Mouse (Mus musculus) liver, embryonic 14.5 days (tissue): ENCODE results near the gene Numa1. TPM values are rescaled to one million over a fixed set of nuclear protein-coding genes. Genes with fewer than 3 reads are reported as not detected.

ENCODE experiments used
- ATAC-seq: fragments of 200-750 bp; cut with Nextera tagmentation; 2 replicates; pipeline ENCODE4 v1.8.0; 2017; ENCODE audit warnings: moderate number of reproducible peaks, mild to moderate bottlenecking, moderate library complexity; ENCODE audit not compliant: insufficient read depth
- DNase-seq, 3 experiments: peaks; one replicate each; pipeline ENCODE4 v3.0.0-alpha.2; 2012 to 2013; ENCODE audit warnings: low read depth in 3 of 3, low spot score in 3 of 3
- H3K27ac ChIP-seq: fragments of 300-500 bp; sonication (generic); 2 replicates; pipeline ENCODE4 v1.5.1; 2014; ENCODE audit warnings: moderate library complexity, mild to moderate bottlenecking, control low read depth, inconsistent platforms
- H3K27me3 ChIP-seq: fragments of 300-500 bp; sonication (generic); 2 replicates; pipeline ENCODE4 v1.6.1; 2014; ENCODE audit warnings: mild to moderate bottlenecking, low read length, moderate library complexity; ENCODE audit not compliant: control insufficient read depth, insufficient read depth
- H3K36me3 ChIP-seq: fragments of 300-500 bp; sonication (generic); replicated peaks from 2 replicates; pipeline ENCODE4 v1.6.1; 2014; ENCODE audit warnings: low read depth; ENCODE audit not compliant: control insufficient read depth, insufficient read depth
- H3K4me1 ChIP-seq, 2 experiments: fragments of 200-500 bp in 1 of 2; fragments of 300-500 bp in 1 of 2; sonication (generic) in 1 of 2; replicated peaks; 2 replicates each; pipeline ENCODE4 v1.6.1; 2012 to 2014; ENCODE audit warnings: antibody characterized with exemption in 1 of 2, inconsistent platforms in 1 of 2, low read length in 1 of 2; ENCODE audit not compliant: control insufficient read depth in 2 of 2, insufficient read depth in 2 of 2
- H3K4me2 ChIP-seq: fragments of 300-500 bp; sonication (generic); 2 replicates; pipeline ENCODE4 v1.6.1; 2014; ENCODE audit warnings: low read depth, mild to moderate bottlenecking, control low read depth, moderate library complexity
- H3K4me3 ChIP-seq, 2 experiments: fragments of 200-500 bp in 1 of 2; fragments of 300-500 bp in 1 of 2; sonication (generic) in 1 of 2; 2 replicates each; pipeline ENCODE4 v1.5.1; 2012 to 2014; ENCODE audit warnings: low read depth in 2 of 2, low read length in 2 of 2, mild to moderate bottlenecking in 2 of 2, control low read depth in 1 of 2, inconsistent platforms in 1 of 2, moderate library complexity in 1 of 2; ENCODE audit not compliant: insufficient read depth in 1 of 2
- H3K9ac ChIP-seq: fragments of 300-500 bp; sonication (generic); replicated peaks from 2 replicates; pipeline ENCODE4 v1.6.1; 2014; ENCODE audit warnings: mild to moderate bottlenecking, control low read depth, moderate library complexity
- H3K9me3 ChIP-seq: fragments of 300-500 bp; sonication (generic); 2 replicates; pipeline ENCODE4 v1.6.1; 2016; ENCODE audit warnings: low read length, mixed read lengths; ENCODE audit not compliant: control insufficient read depth
- CTCF ChIP-seq: IDR thresholded peaks from 2 replicates; pipeline ENCODE4 v1.5.1; 2016; ENCODE audit warnings: antibody characterized with exemption, low read depth, control low read depth
- EP300 ChIP-seq: IDR thresholded peaks from 2 replicates; pipeline ENCODE4 v1.6.1; 2016; ENCODE audit warnings: antibody characterized with exemption, low read depth
- WGBS: fragments of 180-500 bp; shearing (Covaris S2); extraction: QIAGEN DNeasy Blood & Tissue Kit; methylation state at CpG from one replicate; pipeline ENCODE4 v1.1.7; 2014; ENCODE audit not compliant: insufficient replicate concordance; 5-methylcytosine and 5-hydroxymethylcytosine counted together
- polyA plus RNA-seq, 2 experiments: library from polyadenylated mRNA; depleted of rRNA in 1 of 2; stranded (reverse) in 1 of 2; unstranded in 1 of 2; fragments of >200 nt; fragmentation: Nextera tagmentation in 1 of 2; extraction: Ambion mirVana in 1 of 2; gene quantifications; 2 replicates each; pipeline versions ENCODE4 v1.2.1 to v1.2.3; 2012 to 2014

Numa1 gene
- polyA plus RNA-seq, 2 experiments: 27.4 to 36.2 TPM

DNA sequence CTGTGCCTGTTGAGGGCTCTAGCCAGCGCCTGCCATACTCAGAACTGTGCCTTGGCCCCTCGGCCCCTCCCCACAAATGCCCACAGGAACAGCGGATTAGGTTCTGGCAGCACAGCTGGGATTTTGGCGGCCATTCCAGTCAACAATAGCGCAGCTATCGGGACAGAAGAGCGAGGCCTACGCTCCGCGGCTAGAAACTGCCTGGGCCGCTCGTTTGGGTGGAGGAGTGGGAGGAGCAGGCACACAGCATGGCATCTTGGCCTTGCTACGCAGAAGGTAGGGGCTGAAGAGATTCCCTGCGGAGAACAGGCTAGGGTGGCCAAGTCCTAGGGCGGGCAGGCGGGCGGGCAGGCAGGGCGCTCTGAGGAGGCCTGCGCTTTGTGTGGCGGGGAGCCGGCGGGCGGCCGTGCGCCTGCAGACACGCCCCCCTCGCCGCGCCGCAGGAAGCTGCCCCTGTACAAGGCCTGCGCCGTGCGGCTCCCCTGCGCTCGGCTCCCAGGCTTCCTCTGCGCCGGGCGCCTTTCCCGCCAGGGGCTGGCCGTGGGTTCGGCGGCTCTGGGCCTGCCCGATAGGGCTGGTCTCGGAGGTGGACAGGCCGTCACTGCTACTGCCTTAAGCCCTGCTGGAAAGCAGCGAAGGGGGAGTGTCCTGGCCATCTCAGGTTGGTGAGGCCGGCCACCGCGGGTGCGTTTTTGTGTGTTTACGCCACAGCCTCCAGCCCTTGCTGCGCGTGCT is 36.0 kb downstream of the Numa1 start:
- Histone ChIP-seq H3K9me3 (no peaks in the 10 kb centered on the region), H3K27me3 (no peaks in the 10 kb centered on the region), H3K4me1 (peaks cover 32 to 38% of the 10 kb centered on the region in 2 experiments), H3K36me3 (no peaks in the 10 kb centered on the region), H3K4me2 (peak overlapping the region; percentile 79), H3K4me3 (peak overlapping the region; percentile 65 to 82), H3K27ac (peak overlapping the region; percentile 48), H3K9ac (peak overlapping the region; percentile 68)
- WGBS: under 1% methylated on average over 53 of the region's 53 CpGs
- DNase-seq (peak; percentile 44 to 57 (median 51)), ATAC-seq (peak; percentile 86)
- TF ChIP-seq CTCF (no peak), EP300 (no peak)

DNA sequence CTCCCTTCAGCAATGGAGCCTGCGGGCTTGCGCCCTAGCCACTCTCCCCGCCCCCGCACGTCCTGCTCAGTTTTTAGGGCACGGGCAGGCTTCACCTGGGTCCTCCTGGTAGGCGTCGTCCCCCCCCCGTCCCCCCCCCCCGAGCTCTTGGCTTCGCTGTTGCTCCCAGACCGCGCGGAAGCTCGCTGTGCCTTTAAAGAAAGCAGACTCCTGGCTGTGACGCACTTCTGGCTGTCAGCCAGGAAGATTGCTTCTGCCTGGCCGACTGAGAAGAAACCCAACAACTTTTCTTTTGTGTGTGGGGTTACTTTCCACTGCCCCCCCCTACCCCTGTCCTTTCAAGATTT is 36.5 kb downstream of the Numa1 start:
- H3K4me3 ChIP-seq: peak overlapping the region; percentile 65 to 82
- peaks cover 26 to 36% of the 10 kb centered on the region in 2 experiments for H3K4me1 ChIP-seq
- peak overlapping the region; percentile 38 for H3K27ac ChIP-seq
- TF ChIP-seq CTCF (no peak), EP300 (no peak)
- no peaks in the 10 kb centered on the region for H3K36me3 ChIP-seq
- peak; percentile 58; the same call in 1 of the 2 replicates for ATAC-seq
- under 1% methylated on average over 17 of the region's 17 CpGs for WGBS
- peak overlapping the region; percentile 68 for H3K9ac ChIP-seq
- DNase-seq: peak; percentile 53 to 59 (median 55)
- no peaks in the 10 kb centered on the region for H3K27me3 ChIP-seq
- H3K4me2 ChIP-seq: peak overlapping the region; percentile 79
- H3K9me3 ChIP-seq: no peaks in the 10 kb centered on the region

DNA sequence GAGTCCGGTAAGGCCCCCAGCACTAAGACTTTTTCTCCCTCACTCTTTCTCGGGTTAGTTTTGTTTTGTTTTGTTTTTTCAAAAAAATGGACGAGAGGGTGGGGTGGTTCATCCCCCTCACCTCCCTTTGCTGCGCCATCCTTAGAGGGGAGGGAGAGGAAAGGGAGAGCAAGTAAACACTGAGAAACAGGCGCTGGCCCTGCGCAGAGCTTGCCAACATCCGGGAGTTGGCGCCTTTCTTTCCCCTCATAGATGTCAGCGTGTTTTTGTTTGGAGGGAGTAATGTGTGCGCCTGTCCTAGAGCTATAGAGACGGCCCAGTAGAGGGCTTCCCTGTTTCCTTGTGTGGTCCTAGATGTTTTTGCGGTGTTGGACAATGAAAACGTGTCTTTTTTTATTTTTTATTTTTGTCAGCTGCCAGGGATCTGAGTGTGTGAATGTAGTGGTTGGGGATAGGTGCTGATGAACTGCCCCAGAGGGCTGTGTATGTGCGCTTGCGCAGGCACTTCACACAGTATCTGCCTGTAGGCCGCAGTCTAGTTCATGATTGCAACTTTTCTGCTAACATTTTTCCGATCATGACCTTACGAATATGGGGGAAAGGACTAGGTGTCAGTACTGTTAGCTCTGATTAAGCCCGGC is 37.0 kb downstream of the Numa1 start:
- DNase-seq: peak in 2 of 3 experiments; percentile 22 to 32
- 7% methylated on average over 19 of the region's 19 CpGs for WGBS
- H3K4me1 ChIP-seq: peaks cover 22 to 31% of the 10 kb centered on the region in 2 experiments

DNA sequence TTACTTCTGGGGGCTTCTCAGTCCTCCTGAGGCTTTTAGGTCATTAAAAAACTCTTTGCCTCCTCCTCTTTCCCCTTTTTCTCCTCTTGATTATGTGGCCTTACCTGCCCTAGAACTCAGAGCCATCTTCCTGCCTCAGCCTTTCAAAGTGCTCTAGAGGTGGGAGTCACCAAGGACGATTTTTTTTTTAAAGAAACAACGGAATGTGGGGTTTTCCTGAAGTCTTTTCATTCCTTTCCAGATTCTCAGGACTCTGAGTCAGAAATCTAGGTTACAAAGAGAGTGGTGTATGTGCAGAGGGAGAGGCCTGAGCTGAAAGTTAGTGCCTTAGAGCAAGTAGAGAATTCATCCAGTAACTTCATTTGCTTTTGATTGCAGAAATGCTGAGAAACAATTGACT is 37.8 kb downstream of the Numa1 start:
- peaks cover 15 to 25% of the 10 kb centered on the region in 2 experiments for H3K4me1 ChIP-seq
- ATAC-seq (no peak), DNase-seq (no peak)
- no peak overlapping the region; a peak in 1 of 4 replicates for H3K4me3 ChIP-seq
- WGBS: 44% methylated on average over 2 of the region's 2 CpGs
- TF ChIP-seq CTCF: no peak
- no peak for TF ChIP-seq EP300
- H3K36me3 ChIP-seq: no peaks in the 10 kb centered on the region
- H3K27me3 ChIP-seq: no peaks in the 10 kb centered on the region
- H3K9me3 ChIP-seq: no peaks in the 10 kb centered on the region
- no peak overlapping the region for H3K27ac ChIP-seq
- peak overlapping the region; percentile 79 for H3K4me2 ChIP-seq
- no peak overlapping the region; the same call in 1 of the 2 replicates for H3K9ac ChIP-seq

More for the DNA sequence above, 37.0 kb downstream of the Numa1 start:
- peak; percentile 36; the same call in 1 of the 2 replicates for ATAC-seq
- Histone ChIP-seq H3K9me3 (no peaks in the 10 kb centered on the region), H3K27me3 (no peaks in the 10 kb centered on the region), H3K27ac (peak overlapping the region; percentile 38), H3K36me3 (no peaks in the 10 kb centered on the region), H3K4me3 (peak overlapping the region; percentile 65 to 82), H3K4me2 (peak overlapping the region; percentile 79), H3K9ac (peak overlapping the region; percentile 68)
- TF ChIP-seq CTCF (no peak), EP300 (no peak)

DNA sequence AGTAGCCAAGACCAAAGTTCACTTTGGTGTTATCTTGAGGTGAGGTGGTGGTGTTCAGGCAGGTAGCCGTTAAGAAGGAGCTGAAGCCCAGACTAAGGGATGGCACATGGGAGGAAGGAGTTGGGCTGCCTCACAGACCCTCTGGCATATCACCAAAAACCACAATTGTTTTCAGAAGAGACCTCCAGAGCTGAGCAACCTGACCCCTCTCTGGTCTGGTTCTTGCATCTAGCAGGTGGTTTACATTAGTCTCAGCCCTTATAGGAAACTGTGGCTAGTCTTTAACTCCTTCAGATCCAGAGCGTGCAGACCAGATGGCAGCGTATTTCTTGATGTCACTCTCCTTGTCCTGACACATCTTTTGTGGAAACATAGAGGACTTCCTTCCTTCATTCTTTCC is 39.8 kb downstream of the Numa1 start:
- no peak overlapping the region for H3K4me2 ChIP-seq
- no peaks in the 10 kb centered on the region for H3K27me3 ChIP-seq
- no peaks in the 10 kb centered on the region; the same call in 1 of the 2 replicates for H3K36me3 ChIP-seq
- no peak for TF ChIP-seq CTCF
- TF ChIP-seq EP300: no peak
- H3K9ac ChIP-seq: no peak overlapping the region
- peaks cover 14 to 20% of the 10 kb centered on the region in 2 experiments for H3K4me1 ChIP-seq
- 66% methylated on average over 3 of the region's 3 CpGs for WGBS
- H3K9me3 ChIP-seq: no peaks in the 10 kb centered on the region
- H3K4me3 ChIP-seq: no peak overlapping the region
- no peak overlapping the region for H3K27ac ChIP-seq
- DNase-seq (no peak), ATAC-seq (no peak)
